Mouse (Mus musculus) kidney, postnatal 4 days (tissue): ENCODE results near the gene Fgf4.
A peak's percentile ranks its signal among the peaks of the same experiment; 100 is the strongest.
"Not testable (repeated sequence)": the region's sequence is repeated elsewhere in the genome, so short reads cannot be mapped to it uniquely, and the experiment has no call there.

Experiments
- DNase-seq, 2 experiments: peaks; one replicate each; pipeline ENCODE4 v3.0.0; 2021; ENCODE audit warnings: mixed read lengths in 2 of 2

The Fgf4 gene

DNA sequence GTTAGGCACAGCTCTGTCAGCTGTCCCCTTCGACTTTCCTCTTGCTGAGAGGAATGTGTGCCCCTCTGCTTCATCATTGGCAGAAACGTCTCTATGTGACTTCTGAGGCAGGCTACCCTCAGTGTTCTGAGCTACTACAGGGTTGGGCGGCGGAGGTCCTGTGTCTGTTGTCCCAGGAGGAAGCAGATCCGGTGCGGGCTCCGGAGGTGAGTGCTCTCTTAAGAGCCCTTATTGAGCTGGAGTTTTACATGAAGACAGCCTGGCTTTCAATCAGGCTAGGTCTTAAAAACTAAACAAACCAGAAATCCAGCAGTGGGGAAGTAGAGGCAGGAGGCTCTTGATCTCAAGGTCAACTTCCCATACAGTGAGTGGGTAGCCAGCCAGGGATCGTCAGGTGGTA lies 20.4 kb downstream of the Fgf4 start:
- no peak for DNase-seq

DNA sequence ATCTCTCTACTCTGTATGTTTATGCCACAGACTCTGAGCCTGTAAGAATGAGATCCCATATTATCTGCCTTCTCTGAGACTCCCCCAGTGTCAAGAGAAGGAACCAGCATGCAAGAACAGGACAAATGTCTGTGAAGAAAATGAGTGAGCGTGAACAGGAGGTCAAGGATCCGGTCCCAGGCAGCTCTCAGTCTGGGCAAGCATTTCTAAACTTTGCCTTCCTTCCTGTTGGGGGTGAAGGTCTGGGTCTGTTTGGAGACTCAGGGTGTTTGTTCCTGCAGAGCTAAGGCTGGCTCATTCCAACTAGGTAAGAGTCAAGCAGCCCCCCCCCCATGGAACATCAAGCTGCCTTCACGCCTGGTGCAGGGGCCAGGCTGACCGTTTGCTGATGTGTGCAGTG lies 25.3 kb downstream of the Fgf4 start:
- DNase-seq: no peak

DNA sequence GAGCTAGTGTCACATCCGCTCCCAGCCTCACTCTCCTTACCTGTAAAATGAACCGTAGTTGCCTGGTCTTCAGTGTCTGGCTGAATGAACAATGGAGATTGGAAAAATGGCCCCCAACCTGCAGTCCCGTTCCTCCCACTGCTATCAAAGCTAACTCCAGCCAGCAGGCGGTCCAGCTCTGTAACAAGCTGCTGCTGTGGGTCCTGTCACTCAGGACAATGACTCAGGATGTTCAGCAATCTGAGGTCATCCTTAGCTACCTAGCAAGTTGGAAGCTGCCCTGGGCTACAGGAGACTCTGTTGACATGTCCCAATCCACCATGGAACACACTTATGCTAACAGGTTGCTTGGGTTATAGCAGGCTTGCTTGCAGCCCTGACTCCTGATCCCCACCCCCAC lies 26.0 kb downstream of the Fgf4 start:
- no peak for DNase-seq

DNA sequence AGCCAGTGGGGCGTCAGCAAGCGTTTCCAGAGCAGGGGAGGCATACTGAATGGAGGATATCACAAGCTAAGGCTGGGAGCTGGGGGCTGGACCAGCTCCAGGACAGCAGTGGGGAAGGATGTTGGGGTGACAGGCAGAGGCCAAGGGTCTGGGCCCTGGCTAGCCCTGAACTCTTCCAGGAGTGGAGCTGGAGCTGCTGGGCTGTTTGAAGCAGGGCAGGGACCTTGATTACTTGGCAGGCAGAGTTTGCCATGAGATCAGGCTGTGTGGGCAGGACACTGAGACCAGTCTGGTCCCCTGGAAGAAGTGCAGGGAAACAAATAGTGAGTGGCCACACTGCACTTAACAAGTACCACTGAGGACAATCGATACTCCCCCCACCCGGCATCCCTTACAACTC lies 27.1 kb downstream of the Fgf4 start:
- DNase-seq: no peak

DNA sequence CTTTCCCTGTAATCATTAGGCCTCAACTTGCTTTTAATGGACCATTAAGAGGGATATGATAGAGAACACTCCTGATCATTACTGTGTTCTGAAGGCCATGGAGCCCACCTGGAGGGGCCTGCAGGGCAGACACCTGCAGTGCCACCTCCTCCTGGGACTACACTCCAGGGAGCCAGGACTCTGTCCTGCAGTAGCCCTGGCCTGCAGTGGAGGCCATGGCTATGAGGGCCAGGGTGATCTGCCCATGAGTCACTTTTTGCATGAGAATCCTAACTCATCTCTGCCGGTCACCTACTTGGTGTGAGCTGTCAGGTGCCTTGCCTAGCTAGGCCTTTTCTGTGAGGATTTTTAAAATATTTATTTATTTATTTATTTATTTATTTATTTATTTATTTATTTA lies 31.2 kb downstream of the Fgf4 start:
- no peak for DNase-seq

DNA sequence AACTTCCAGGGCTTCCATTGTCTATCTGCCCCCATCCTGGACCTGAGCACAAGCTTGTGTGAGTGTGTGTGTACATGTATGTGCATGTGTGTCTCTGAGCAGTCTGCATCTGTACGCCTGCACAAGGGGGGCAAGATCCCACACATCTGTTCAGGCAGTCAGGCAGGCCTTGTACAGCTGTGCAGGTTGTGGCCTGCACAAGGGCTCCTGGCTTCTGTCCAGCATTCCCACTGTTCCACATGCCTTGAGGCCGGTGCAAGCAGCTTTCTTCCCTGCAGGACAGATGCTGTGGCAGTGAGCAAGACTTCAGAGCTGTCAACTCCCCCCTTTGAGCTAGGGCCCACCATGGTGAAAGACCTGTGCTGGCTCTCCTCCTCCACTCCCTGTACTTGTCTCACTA lies 35.9 kb downstream of the Fgf4 start:
- peak in 1 of 2 experiments; percentile 28 for DNase-seq

DNA sequence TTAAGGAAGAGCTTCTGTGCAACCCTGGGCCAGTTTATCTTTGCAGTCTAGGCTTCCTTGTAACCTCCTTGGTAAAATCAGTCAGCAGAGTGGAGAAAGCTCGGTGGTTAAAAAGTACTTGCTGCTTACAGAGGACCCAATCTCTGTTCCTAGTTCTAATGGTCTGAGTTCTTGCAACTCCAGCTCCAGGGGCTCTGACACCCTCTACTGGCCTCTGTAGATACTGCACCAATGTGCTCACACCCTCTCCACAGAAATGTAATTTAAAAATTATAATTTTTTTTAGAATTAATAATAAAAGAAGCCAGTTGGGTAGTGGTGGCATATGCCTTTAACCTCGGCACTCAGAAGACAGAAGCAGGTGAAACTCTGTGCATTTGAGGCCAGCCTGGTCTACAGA lies 40.5 kb downstream of the Fgf4 start:
- no peak for DNase-seq

DNA sequence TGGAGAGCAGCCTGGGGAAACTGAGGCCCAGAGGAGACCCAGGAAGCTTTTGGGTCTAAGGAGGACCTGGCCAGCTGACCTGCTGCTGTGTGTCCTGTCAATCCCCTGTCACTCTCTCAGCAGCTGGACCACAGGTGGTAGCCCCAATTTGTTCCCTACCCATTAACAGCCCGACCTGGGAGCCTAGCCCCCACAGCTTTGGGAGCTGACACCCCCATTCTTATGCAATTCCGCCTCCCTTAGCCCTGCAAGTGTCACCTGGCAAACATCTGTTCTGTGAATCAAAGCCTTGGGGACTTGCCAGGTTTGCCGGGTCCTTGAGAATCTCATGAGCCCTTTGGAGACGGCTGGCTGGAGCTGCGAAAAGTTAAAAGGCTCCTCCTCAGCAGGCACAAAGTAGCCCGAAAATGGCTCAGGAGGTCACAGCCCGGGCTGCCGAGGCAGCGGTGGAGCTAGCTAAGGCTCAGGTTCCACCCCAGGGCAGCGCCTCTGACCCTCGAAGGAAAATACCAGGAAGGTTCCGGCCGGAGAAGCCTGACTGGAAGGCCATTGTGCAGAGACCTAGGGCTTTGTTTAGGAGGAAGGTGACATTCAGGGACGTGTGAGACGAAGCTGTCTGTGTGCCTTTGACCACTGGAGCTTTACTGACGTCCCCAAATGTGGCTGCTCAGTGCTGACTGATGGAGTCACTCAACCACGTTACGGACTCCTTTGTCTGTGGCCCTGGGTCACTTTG lies 41.6 kb downstream of the Fgf4 start:
- peak; percentile 21 to 32 for DNase-seq

DNA sequence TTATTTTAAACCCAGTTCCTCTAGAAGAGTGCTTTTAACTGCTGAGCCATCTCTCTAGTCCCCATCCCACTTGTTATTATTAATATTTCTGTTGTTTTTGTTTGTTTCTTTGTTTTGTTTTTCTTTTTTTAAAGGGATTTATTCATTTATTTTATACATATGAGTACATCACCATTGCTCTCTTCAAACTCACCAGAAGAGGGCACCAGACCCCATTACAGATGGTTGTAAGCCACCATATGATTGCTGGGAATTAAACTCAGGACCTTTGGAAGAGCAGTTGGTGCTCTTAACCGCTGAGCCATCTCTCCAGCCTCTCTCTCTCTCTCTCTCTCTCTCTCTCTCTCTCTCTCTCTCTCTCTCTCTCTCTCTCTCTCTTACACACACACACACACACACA lies 43.5 kb downstream of the Fgf4 start:
- not testable (repeated sequence) for DNase-seq

DNA sequence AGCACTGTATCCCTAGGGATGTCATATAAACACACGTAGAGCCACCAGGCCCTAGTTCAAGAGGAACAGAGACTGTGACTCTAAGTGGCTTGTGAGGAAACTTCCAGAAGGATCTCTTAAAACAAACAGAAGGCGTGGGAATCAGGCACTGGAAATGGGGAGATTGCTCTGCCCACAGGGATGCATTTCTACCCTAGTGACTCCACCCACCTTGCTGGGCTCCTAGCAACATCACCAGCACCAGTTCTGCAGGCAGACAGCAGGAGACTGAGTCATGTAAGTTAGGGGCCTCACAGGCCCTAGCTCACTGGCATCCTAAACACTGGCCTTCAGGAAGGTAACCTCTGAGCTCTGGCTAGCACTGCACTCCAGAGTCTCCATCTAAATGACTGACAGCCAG lies 44.7 kb downstream of the Fgf4 start:
- no peak for DNase-seq

DNA sequence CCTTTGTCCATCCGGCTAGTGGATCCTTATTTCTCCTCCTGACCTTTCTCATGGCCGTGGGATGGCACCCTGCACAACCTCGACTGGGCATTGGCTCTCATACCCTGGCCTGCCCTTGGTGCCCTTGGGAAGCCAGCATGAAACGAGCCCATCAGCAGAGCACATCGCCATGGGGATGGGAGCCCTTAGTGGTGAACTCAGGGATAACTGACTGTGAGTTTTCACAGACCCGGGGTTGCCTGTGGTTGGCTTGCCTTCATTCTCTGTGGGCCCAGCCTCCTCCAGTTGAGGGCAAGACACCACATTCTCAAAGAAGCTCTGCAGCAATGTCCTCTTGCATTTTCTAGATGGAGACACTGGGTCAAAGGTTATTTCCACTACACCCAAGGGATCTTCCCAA lies 45.2 kb downstream of the Fgf4 start:
- DNase-seq: peak in 1 of 2 experiments; percentile 6

DNA sequence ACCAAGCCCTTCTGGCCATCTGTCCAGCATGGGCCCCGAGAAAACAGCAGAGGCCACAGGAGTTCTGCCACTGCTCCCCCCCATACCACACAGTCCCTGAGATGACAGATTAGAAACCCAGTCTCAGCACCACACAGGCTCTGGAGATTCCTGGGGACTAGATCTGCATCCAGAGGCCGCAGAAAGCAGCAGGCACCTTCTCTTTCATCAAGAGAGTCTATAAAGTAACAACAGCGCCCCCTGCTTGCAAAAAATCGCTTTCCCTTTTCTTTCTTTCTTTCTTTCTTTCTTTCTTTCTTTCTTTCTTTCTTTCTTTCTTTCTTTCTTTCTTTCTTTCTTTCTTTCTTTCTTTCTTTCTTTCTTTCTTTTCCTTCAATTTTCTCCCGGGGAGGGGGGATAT lies 47.0 kb downstream of the Fgf4 start:
- DNase-seq: peak; percentile 72 to 74

DNA sequence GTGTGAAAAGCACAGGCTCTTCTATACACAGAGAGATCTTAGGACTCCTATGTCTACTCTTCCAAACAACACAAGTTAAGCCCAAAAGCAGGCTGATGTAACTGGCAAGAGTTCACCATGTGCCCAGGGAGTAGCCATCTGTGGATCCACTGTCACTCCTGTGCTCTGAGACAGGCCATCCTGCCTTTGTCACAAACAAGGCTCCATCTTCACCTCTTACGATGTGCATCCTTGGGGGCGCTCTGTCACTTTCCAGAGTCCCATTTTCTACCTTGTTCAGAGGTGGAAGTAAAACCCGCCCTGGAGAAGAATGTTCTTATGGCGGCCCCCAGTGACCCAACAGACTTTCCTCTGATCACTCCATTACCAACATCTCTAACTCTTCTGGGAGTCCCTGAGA lies 47.5 kb downstream of the Fgf4 start:
- no peak for DNase-seq

DNA sequence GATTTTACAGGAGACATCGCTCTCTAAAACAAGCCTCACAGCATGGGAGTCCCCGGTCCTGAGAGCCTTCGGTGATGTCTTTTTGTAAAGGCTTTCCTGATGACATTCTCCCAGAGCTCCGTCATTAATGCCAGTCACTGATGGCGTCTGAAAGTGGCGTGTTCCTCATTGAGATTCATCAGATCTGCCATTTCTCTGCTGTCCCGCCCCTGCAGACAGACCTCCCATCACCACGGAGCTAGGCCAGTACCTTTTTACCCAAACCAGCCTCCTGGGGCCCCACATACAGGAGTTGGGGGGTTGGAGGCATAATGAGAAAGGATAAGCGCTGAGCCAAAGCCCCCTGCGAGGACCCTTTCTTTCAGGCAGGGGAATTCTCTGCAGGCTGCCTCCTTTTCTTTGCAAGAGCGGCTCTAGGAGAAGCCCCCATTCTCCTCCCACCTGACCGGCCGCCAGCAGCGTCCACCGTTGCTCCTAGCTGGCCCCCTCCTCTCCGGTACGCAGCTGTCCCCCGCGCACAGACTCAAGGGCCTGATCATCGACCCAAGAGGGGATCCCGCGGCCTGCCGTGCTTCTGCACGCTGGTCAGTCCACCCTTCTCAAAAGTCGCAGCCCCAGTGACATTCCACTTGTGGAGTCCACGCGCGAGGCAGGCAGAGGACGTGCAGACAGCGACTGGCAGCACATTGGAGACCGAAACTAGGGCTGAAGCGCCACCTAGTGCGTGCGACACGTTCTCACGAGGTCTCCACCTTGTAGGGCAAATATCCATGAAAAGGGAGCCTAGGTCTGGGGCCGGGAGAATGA lies 48.3 kb downstream of the Fgf4 start:
- DNase-seq: peak; percentile 86 to 90

DNA sequence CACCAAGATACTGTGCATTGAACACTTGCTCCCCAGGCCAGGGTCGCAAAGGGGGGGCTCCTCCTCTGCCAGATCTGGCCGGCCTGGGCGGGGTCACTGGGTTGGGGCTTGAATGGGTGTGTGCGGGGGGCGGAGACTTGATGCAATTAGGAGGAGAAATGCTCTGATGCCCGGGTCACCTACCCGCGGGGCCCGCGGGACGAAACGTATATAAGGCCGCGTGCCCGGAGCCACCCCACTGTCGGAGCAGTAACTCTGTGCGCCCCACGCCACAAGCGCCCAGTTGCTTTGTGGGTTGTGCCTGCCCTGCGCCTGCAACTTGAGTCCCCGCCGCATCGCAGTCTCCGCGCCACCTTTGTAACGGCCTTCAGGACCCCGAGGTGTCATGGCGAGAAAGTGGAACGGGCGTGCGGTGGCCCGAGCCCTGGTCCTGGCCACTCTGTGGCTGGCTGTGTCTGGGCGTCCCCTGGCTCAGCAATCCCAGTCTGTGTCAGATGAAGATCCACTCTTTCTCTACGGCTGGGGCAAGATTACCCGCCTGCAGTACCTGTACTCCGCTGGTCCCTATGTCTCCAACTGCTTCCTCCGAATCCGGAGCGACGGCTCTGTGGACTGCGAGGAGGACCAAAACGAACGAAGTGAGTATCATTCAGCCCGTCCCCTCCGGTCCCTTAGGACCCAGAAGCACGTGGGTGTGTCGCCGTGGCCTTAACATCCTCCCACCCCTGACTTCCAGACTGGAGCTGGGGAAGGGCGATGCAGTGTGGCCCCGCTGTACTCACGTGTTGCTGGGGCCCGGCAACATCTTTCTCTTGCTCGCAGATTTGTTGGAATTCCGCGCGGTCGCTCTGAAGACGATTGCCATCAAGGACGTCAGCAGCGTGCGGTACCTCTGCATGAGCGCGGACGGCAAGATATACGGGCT lies 49.4 kb downstream of the Fgf4 start, which contains the start of gene Fgf15:
Gene Fgf15, plus strand, starts transcription at position 238 of the 925 bp plus-strand sequence.
- peak; percentile 24 to 45 for DNase-seq

DNA sequence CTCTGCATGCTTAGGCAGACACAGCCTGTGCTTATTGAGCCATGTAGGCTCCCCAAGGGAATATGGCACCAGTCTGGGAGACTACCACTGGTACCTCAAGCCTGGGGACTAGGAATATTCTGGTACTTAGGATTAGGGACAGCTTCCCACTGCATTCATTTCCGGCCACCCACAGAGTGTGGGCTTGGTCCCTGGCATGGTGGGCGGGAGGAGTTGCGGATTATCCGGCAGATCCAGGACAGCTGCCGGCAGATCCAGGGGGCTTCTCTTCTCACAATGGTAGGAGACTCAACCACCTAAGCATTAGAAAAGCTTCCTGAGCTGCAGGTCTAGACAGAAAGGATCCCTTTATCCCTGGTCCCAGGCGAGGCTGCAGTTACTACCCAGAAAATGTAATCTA lies 51.3 kb downstream of the Fgf4 start:
- no peak for DNase-seq

DNA sequence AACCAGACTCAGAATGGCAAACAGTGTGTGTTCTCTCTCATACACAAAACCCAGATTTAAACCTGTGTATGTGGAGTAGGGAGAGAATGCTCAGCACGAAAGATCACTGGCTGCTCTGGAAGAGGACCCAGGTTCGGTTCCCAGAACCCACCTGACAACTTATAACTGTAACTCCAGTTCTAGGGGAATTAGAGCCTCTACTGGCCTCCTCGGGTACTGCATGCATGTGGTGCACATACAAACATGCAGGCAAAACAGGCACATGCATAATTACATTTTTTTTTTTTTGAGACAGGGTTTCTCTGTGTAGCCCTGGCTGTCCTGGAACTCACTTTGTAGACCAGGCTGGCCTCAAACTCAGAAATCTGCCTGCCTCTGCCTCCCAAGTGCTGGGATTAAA lies 58.3 kb downstream of the Fgf4 start:
- not testable (repeated sequence) for DNase-seq

DNA sequence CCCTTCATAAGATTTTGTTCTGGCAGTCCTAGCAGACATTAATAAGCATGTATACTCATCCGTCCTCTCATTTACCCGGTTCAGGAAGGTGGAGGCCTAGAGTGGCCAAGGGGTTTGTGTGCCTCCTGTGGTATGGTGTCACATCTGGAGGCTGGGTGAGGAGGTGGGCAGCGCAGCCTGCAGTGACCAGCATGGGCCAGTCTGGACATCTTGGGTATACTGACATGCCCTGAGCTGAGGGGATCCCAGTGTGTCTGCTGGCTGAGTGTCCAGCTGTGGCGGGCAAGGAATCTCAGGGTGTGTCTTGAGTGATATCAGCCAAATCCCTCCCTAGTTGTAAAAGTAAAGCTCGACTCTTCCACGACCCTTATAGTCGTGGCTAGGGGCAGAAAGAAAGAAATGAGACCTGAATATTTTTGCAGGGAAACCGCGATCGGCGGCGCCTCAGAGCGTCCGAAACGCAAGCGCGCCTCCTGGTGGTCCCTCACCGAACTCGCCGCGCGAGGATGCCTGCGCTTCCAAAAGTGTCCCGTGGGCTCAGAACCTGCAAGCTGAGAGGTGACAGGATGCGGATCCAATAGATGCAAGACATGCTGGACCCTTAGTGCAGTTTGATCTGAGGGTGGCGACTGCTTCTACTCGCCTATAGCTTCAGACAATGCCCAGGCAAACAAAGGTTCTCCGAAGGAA lies 59.7 kb downstream of the Fgf4 start:
- peak; percentile 83 to 85 for DNase-seq

DNA sequence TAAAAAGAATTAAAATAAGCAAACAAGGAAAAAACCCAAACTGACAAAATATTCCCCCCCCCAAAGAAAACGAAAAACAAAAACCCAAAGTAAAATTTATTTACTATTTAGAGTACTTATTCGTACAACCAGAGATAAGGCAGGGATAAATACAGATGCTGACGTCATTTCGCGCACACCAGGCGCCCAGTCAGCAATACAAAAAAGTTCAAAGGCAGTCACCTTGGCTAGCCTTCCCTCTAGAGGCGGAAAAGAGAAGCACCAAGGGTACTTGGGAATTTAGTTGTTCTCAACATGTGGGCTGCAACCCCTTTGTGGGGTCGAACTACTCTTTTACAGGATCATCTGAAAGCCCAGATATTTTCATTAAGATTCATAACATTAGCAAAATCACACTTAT lies 60.6 kb downstream of the Fgf4 start:
- no peak for DNase-seq

DNA sequence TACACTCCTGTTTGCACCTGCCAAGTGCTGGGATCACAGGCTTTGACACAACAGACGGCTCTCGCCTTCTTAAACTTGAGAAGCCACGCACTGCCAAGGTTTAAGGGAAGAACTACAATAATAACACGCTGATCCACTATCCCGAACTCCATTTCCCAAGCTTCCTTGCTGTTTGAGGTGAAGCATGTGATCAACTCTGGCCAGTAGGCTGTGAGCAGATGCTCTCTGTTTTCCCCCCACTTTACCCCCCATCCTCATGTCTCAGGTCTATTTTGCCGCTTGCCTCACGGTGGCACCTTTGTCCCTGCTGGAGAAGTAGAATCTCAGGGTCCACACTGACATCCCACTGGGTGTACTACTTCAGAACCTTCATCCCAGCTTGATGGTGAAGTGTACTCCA lies 61.5 kb downstream of the Fgf4 start:
- DNase-seq: no peak

DNA sequence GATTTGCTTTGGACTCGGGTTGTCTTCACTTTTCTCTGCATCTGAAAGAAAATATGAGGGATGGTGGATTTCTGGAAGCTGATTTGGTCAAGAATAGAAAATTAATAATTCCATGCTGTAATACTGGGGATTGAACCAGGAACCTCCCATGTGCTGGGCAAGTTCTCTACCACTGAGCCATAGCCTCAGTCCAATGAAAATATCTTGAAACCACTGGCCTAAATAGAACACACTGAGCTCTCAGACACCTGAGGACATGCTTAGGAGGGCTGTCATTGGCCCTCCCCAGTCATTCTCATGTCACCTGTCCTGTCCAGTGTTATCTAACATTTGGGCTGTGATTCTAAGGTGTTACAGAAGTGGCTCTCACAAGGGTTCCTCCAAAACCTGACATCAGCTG lies 64.0 kb downstream of the Fgf4 start:
- DNase-seq: no peak

DNA sequence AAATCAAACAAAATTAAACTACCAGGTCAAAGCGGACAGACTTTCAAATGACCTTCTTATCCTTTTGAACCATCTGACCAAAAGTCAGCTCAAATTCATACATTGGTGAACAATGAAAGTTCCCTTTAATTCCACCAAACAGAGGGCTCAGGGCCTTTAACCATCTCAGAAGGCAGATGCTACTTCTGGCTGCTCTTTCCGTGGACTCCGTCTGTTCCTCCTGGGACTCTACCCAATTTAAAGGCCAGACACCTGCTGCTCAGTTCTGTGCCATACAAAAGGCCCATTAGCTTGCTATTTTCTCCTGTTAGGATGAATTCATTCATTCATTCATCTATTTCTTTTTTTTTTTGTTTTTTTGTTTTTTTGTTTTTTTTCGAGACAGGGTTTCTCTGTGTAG lies 65.7 kb downstream of the Fgf4 start:
- DNase-seq: no peak
